Mouse (Mus musculus) gastrocnemius, postnatal 25 days (tissue): Measurements from ENCODE around the gene Cacng2. TPM values are rescaled to one million over a fixed set of nuclear protein-coding genes. Genes with fewer than 3 reads are reported as not detected.

Experiments used
- DNase-seq: peaks from one replicate; pipeline ENCODE4 v3.0.0; 2022
- total RNA-seq, 2 experiments: library from RNA; stranded (reverse); gene quantifications; 1 replicate in 1 of 2; 2 replicates in 1 of 2; pipeline ENCODE4 v1.2.3; 2021

Gene Cacng2
- total RNA-seq, 2 experiments from 2014 or later = not detected

GRCm38 (mm10) chr15:78082149-78082548, 37.7 kb downstream of the Cacng2 start:
- DNase-seq = no peak

- no peak for DNase-seq
Observed at GRCm38 (mm10) chr15:78081384-78081783, 38.4 kb downstream of the Cacng2 start.

GRCm38 (mm10) chr15:78080326-78080725, 39.5 kb downstream of the Cacng2 start:
- no peak for DNase-seq

GRCm38 (mm10) chr15:78078776-78079628, 40.8 kb downstream of the Cacng2 start:
- no peak for DNase-seq

- DNase-seq = no peak
Observed at GRCm38 (mm10) chr15:78078206-78078605, 41.6 kb downstream of the Cacng2 start.

- no peak for DNase-seq
Observed at GRCm38 (mm10) chr15:78075921-78076320, 43.9 kb downstream of the Cacng2 start.

GRCm38 (mm10) chr15:78073109-78073508, 46.7 kb downstream of the Cacng2 start:
- DNase-seq = no peak

- DNase-seq = no peak
Observed at GRCm38 (mm10) chr15:78066475-78066874, 53.4 kb downstream of the Cacng2 start.

GRCm38 (mm10) chr15:78065541-78065940, 54.3 kb downstream of the Cacng2 start:
- no peak for DNase-seq

GRCm38 (mm10) chr15:78064340-78064739, 55.5 kb downstream of the Cacng2 start:
- DNase-seq = no peak

- DNase-seq = no peak
Observed at GRCm38 (mm10) chr15:78062467-78062866, 57.4 kb downstream of the Cacng2 start.

GRCm38 (mm10) chr15:78056930-78057329, 62.9 kb downstream of the Cacng2 start:
- DNase-seq = no peak

- no peak for DNase-seq
Observed at GRCm38 (mm10) chr15:78050682-78051081, 69.1 kb downstream of the Cacng2 start.

GRCm38 (mm10) chr15:78049933-78050332, 69.9 kb downstream of the Cacng2 start:
- no peak for DNase-seq

- DNase-seq = no peak
Observed at GRCm38 (mm10) chr15:78045842-78046241, 74.0 kb downstream of the Cacng2 start.

- DNase-seq = no peak
Observed at GRCm38 (mm10) chr15:78045314-78045713, 74.5 kb downstream of the Cacng2 start.

- no peak for DNase-seq
Observed at GRCm38 (mm10) chr15:78044826-78045225, 75.0 kb downstream of the Cacng2 start.

- DNase-seq = no peak
Observed at GRCm38 (mm10) chr15:78042706-78043105, 77.1 kb downstream of the Cacng2 start.

- no peak for DNase-seq
Observed at GRCm38 (mm10) chr15:78037626-78038025, 82.2 kb downstream of the Cacng2 start.

GRCm38 (mm10) chr15:78036586-78036985, 83.2 kb downstream of the Cacng2 start:
- no peak for DNase-seq

GRCm38 (mm10) chr15:78029938-78030337, 89.9 kb downstream of the Cacng2 start:
- DNase-seq = no peak

GRCm38 (mm10) chr15:78026521-78026920, 93.3 kb downstream of the Cacng2 start:
- DNase-seq = no peak

- no peak for DNase-seq
Observed at GRCm38 (mm10) chr15:78024211-78024610, 95.6 kb downstream of the Cacng2 start.

GRCm38 (mm10) chr15:78014046-78014445, 105.8 kb downstream of the Cacng2 start:
- DNase-seq = no peak
